Mouse (Mus musculus) left cerebral cortex, adult 18-20 months (tissue): ENCODE results near the gene Susd4. TPM values are rescaled to one million over a fixed set of nuclear protein-coding genes. Genes with fewer than 3 reads are reported as not detected.
A peak's percentile ranks its signal among the peaks of the same experiment; 100 is the strongest.

ENCODE experiments used
- DNase-seq, 2 experiments: peaks; one replicate each; pipeline ENCODE4 v3.0.0; 2021 to 2022; ENCODE audit warnings: low spot score in 2 of 2, mixed read lengths in 1 of 2
- total RNA-seq, 2 experiments: library from RNA; stranded (reverse); gene quantifications; 2 replicates each; pipeline ENCODE4 v1.2.3; 2021

The Susd4 gene
- total RNA-seq, 2 experiments from 2014 or later, result 105 to 117 TPM

DNA sequence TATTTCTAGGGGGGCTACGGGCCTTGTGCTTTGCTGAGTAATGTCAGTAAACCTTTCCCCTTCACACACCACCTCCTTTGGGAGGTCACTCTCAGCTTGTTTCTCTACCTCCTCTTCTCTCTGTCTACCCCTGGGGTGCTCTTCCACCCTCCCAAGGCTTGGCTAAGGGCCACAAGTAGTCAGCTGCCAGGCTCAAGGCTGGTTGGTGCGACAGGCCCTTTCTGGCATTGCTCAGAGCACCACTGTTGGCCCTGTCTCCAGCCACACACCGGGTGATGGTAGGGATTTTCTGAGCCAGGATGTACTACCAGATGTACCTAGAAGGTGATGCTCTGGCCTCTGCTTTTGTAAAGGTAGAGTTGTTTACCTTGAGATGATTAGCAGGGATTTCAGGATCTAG, 21.1 kb downstream of the Susd4 start:
- no peak for DNase-seq

DNA sequence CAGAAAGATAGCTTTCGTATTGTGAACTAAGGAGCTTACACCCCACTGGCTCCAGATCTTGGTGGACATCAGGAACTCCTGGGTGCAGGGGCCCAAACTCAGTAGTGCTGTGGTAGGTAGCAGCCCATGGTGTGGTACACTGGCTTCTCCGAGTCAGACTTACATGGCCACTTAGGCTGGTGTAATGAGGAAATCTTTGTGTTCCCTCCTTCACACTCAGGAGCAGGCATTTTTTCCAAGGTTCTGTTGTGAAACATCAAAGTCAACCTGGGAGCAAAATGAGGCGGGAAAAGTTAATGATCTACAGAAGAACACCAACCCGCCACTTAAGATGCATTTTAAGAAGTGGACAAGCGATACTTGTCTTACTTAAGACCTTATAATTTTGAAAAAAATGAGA, 21.8 kb downstream of the Susd4 start:
- DNase-seq, result no peak

GRCm38 (mm10) chr1:182787030-182787429, 23.4 kb downstream of the Susd4 start:
- DNase-seq, result no peak

DNA sequence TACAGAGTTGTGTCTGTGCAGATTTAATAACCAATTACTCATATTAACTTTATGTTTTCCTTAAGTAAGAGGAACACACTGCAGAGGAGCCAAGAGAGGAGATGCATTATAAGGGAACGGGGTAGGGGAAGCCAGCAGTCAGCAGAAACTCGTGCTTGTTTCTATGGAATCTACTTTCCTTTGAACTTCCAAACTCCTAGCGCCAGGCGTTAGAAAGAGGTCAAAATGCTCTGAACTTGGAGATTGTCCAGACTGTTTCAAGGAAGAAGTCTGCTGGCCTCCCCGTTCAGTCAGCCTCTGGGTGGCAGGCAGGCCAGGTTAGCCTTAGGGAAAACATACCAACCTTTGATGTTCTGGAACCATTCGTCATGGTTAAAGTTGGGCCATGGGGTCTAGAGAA, 25.2 kb downstream of the Susd4 start:
- no peak for DNase-seq

DNA sequence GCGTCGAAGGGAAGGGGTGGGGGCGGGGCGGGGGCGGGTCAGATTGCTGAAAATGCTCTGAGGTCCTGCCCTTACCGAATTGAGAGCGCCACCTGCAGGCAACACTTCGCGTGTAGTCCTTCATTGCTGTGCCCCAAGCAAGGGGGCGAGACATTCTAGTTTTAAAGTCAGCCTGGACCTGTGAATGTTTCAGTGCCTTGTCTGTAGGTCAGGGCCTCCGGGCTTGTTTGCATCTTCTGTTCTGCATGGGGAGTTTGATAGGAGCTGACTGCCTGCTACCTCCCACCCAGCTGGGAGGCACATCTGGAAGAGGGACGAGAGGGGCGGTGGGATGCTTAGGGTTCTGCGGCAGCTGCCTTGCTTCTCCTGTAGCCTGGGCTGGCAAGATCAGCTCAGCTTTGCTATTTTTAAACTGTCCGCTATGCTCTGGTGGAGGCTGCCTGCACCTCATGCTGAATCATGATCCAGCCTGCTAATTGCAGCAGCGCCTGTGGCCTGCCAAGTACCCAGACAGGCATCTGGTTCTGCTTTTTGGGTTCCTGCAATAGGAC, 28.9 kb downstream of the Susd4 start:
- peak; percentile 56 to 72 for DNase-seq

GRCm38 (mm10) chr1:182794221-182794620, 30.6 kb downstream of the Susd4 start:
- peak; percentile 59 to 78 for DNase-seq

DNA sequence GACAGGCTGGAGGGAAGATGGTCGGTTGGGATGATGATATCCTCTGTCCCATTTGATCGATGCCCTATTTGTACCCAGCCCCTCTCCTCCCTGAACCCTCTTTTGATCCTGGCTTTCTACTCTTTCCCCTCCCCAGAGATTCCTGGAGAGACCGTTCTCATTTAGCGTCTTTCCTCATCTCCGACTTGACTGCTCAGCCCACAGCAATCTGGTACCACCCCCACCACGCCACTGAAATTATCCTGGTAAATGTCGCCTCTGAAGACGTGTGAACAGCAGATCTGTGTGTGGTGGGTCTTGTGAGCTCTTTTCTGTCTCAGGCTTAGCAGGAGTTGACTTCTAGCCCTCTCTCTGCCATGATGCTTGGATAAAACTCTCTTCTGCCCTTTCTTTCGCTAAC, 31.0 kb downstream of the Susd4 start:
- peak; percentile 59 to 78 for DNase-seq

- DNase-seq, result peak; percentile 35 to 63
These were observed 33.4 kb downstream of the Susd4 start for GRCm38 (mm10) chr1:182797048-182797447.

GRCm38 (mm10) chr1:182801590-182801989, 37.9 kb downstream of the Susd4 start:
- no peak for DNase-seq

DNA sequence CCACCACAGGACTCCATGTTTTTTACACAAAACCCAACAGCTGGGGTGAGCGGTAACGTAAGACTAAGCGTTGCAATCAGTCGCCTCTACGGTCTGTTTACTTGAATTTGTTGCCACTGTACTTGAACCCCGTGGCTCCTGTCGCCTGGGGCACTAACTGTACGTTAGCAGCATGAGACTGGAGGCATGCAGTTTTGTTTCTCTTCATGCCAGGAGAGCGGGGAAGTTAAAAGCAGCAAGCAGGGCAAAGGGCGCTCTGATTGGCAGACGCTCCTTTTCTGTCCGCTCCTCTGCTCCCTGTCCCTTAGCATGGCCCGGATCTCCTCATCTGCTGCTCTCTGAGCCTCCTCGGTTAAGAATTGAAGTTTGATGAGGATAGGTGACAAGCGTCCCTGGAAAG, 39.2 kb downstream of the Susd4 start:
- no peak for DNase-seq

GRCm38 (mm10) chr1:182813991-182814390, 50.3 kb downstream of the Susd4 start:
- peak in 1 of 2 experiments; percentile 34 for DNase-seq

DNA sequence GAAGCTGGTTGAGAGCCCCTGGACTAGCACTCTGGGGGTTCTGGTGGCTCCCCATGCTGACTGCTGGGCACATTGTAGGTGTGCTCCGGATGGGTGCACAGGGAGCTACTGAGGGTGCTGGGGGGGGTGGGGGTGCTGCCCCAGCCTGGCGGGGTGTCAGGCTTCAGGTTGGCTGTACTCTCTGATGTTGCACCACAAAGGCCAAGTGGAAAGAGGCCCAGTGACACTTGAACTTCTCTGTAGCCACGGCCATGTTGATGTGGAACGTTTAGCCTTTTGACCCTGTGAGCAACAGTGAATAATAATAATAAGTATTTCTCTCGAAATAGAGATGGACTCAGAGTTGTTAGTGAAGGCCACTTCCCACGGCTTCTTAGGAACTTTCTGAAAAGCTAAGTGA, 50.9 kb downstream of the Susd4 start:
- DNase-seq, result no peak

DNA sequence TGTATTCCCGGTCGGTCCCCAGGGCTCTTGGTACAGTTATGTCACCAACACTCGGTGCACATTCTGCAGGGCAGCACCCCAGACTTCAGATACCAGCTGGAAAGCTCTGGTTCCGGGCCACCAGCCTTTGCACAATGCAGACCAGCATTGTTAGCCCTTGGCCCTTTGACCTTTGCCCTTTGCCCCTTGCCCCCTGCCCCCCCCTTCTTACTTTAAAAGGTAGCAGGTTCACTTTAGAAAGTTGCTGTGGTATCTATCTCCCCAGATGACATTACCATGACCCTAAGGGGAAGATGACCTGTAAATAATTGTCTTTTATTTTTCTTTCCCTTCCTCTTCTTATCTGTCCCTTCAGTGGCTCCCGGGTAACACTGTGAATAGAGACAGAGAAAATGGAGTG, 53.4 kb downstream of the Susd4 start:
- no peak for DNase-seq

DNA sequence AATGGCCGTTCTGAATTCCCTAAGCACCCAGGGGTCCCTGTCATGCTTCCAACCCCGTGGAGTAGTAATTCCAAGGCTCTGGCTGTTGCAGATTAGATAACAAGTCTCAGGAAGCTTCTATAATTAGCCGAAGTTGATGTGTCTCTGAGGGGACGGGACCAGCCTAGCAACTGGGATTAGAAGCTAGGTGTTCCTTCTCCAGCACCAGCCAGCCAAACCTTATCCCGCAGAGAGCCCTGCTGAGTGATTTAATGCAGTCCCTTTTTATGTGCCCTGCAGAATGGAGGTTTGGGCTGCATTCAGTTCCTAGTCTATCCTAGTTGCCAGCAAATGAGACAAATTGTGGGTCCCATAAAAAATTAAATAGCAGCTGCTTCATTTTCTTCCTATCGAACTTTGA, 54.0 kb downstream of the Susd4 start:
- no peak for DNase-seq

- DNase-seq, result no peak
These were observed 55.3 kb downstream of the Susd4 start for GRCm38 (mm10) chr1:182818931-182819330.

- no peak for DNase-seq
These were observed 59.1 kb downstream of the Susd4 start for GRCm38 (mm10) chr1:182822729-182823128.

GRCm38 (mm10) chr1:182823723-182824421, 60.2 kb downstream of the Susd4 start:
- DNase-seq, result peak in 1 of 2 experiments; percentile 33

GRCm38 (mm10) chr1:182826557-182826956, 62.9 kb downstream of the Susd4 start:
- no peak for DNase-seq

DNA sequence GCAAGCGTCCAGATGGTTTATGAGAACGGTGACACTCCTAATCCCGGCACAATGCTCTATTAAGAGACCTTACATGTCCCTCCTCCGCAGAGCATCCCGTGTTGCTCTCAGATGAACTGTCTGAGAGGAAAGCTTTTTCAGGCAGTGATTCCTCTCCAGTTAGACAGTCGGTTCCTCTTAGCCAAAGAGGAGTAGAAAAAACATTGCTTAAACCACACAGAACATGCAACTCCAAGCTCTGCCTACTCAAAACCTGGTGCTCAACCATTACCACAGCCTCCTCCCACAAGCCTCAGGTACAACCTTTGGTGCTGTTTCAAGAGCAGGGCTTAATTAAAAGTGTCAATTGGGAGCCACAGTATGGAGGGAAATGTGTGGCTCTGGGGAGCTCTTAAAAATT, 74.4 kb downstream of the Susd4 start:
- peak in 1 of 2 experiments; percentile 22 for DNase-seq

DNA sequence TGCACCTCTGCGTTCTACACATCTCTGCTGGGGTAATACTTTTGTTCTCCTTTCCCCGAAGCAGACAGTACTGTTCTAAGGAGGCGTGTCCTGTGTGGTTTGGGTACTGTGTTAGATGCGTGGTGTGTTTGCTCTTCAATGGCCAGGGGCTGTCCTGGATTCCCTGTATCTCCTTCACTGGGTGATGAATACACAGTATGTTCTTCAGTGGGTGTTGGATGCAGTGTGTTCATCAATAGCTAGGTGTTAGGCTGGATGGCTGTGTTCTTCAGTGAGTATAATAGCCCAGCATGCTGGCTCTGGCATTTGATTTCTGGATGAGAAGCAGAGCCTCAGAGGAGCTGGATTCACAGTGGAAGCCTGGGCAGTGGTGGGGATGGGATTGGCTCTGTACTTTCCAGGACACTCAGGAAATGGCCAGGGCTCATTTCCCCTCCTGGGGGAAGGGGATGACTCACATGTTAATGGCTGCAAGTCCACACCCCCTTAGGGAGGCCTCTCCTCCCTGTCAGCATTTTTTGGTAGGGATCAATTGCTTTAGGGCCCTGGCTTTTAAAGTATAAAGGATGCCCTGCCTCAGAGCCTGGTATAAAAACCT, 75.8 kb downstream of the Susd4 start:
- DNase-seq, result no peak

DNA sequence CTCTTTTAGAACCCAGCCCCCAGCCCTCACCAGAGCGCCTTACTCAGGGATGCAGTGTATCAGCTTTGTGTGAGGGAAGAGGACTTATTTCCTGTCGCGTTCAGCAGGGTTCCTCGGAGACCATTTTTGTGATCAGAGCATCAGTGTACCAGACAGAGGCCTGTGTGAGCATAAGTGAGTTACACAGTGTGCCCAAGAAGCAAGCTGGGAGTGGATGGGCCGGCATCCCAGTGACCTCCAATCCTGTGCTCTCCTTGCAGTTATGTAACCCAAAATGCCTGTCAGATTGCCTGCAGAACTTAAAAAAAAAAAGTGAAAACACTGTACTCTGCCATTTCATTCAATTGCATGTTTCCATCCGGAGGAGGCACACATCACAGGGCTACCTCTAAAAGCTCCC, 76.4 kb downstream of the Susd4 start:
- no peak for DNase-seq

DNA sequence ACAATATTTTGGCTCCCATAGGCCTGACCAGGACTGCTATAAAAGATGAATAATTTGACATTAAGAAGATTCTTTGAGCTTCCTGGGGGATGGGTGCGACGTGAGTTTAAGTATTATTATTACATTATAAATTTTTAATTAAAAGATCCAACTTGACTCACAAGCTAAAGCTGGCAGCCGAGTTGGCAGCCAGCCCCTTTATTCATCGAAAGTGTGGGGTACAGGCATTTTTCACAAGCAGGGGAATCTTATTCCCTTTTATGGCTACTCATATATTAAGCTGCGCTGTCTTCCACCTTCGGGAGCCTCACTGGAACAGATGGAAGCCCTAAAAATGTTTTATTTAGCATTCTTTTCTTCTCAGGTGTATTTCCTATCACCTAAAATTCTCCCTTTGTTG, 76.9 kb downstream of the Susd4 start:
- DNase-seq, result no peak

- peak in 1 of 2 experiments; percentile 37 for DNase-seq
These were observed 85.9 kb downstream of the Susd4 start for GRCm38 (mm10) chr1:182849556-182849955.
